Mouse (Mus musculus) retina, postnatal 1 day (tissue): ENCODE measurements at regions not wholly inside any gene's neighbourhood (a gene's known extent, or its start where the extent isn't known, plus 50 kb on each side); places are given as distances from the start of the nearest gene placed in this dataset.
"Not testable (repeated sequence)": the region's sequence is repeated elsewhere in the genome, so short reads cannot be mapped to it uniquely, and the experiment has no call there.

ENCODE experiments used
- DNase-seq: peaks from one replicate; pipeline ENCODE4 v3.0.0-alpha.2; 2012

DNA sequence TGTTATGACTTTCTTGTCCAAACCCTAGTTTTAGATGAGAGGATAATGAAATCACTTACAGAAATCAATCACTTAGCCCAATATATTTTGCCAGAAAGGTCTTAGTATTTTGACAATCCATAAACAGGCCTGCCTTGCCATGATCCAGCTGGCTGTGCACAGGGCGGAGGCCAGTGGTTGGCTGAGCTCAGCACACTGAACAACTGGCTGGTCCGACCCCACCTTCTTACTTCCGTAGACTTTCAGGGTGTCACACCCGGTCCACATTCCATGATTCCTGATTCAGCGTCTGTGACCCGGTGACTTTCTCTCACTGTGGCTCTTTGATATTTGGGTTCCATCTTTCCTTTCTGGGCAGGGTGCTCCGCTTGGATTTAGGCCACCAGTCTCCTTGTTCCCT, 133.8 kb downstream of the Phlda1 start:
- no peak for DNase-seq

- no peak for DNase-seq
Measured at GRCm38 (mm10) chr10:111642683-111643082, 136.6 kb downstream of the Phlda1 start.

GRCm38 (mm10) chr10:111653773-111654172, 147.7 kb downstream of the Phlda1 start:
- DNase-seq = not testable (repeated sequence)

DNA sequence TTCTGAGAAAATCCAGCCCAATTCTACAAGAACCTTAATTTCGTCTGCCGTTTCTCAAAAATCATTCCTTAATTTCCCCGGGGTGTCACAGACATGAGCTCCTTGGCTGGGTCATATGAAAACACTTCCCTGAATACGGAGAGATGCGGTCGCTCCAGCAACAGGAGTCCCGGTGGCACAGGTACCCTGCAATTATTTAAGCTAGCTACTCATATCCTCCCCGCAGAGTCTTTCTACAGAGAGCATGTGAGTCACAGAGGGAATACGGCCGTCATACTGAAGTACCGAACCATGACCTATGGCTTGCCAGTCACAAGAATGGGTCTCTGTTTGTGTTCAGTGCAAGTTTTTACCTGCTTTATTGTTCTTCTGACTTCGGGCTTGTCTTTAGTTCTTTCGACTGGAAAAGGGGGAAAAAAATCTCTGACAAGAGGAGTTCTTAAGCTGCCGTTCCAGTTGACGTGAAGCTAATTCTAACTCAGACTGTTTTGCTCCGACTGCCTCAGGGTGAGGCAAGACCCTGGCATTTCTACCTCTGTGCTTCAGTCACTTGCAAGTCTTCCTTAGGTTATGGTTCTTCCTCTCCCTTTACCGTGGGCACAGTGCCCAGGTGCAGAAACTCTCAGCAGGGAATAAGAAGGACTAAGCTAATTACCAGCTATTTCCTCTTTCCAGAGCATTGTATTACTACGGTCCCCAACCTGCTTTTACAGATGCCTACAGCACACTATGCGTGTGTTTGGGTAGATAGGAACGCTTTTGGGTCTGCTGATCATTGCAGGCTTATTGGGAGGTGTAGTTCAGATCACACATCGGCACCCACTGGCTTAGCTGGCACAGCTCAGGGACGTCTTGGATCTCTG, 148.5 kb downstream of the Phlda1 start:
- no peak for DNase-seq

DNA sequence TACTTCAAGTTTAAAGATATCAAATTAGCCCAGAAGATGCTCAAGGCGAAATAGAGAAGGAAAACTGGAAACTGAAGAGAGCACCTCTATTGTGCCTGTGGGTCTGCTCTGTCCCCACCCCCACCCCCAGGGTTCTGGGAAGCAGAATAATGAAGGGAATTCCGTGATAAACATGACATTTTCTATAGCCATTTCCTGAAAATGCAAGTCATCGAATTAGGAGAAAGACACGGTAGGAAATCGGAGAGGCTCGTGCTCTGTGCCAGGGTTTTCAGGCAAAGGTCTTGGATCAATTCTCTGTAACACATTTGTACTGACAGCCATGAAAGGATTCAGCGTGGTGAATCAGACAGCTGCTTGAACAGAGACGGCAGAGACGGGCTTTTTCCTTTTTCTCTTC, 152.7 kb downstream of the Phlda1 start:
- DNase-seq = peak; percentile 22

DNA sequence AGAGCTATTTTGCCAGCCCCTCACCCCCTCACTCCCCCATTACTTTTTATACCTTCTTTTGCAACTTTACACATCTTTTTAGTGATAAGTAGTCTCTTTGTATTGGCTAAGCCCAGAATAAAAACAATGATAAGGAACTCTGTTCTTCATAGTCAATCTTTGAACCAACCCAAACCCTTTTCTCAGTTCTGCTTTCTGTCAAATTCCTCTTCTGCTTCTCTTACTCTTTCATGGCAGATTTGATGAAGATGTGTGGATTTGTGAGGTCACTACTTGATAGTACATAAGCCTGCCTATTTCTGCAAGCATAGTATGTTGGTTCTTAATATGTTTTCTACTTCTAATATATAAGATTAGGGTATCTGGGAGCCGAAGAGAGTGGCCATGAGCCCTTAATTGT, 156.6 kb downstream of the Phlda1 start:
- DNase-seq = no peak

DNA sequence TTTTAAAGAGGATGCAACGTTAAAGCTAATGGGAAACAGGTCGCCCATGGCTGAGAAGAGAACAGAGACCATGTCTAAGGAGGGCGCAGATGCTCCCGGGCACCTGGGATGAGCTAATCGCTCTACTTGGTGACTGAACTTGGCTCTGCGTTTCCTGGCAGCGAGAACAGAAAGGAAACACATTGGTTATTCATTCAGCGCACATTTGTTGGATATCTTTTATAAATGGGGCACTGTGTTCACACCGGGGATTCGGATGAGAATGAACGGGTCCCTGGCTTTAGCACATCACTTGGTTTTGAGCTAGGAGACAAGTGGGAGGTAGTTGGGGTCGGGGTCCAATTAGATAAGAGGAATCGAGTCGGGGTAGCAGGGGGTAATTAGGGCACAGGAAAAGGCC, 159.7 kb downstream of the Phlda1 start:
- peak; percentile 56 for DNase-seq

GRCm38 (mm10) chr10:111666963-111667362, 160.9 kb downstream of the Phlda1 start:
- DNase-seq = no peak

GRCm38 (mm10) chr10:111668639-111669038, 162.6 kb downstream of the Phlda1 start:
- no peak for DNase-seq

GRCm38 (mm10) chr10:111669658-111670057, 163.6 kb downstream of the Phlda1 start:
- peak; percentile 58 for DNase-seq

DNA sequence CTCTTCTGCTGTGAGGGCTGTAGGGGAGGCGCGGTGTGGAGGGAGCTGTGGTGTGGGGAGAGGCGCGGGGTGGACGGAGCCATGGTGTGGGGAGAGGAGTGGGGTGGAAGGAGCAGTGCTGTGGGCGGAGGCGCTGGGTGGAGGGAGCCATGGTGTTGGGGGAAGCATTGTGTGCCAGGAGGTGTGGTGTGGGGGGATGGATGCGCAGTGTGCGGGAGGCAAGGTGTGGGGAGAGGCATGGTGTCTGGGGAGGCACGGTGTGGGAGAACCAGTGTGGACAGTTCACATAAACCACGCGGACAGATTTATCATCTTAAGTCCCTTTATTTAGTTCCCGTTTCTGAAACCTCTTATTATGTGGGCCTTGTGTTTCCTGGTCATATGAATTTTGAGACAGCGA, 164.6 kb downstream of the Phlda1 start:
- no peak for DNase-seq

DNA sequence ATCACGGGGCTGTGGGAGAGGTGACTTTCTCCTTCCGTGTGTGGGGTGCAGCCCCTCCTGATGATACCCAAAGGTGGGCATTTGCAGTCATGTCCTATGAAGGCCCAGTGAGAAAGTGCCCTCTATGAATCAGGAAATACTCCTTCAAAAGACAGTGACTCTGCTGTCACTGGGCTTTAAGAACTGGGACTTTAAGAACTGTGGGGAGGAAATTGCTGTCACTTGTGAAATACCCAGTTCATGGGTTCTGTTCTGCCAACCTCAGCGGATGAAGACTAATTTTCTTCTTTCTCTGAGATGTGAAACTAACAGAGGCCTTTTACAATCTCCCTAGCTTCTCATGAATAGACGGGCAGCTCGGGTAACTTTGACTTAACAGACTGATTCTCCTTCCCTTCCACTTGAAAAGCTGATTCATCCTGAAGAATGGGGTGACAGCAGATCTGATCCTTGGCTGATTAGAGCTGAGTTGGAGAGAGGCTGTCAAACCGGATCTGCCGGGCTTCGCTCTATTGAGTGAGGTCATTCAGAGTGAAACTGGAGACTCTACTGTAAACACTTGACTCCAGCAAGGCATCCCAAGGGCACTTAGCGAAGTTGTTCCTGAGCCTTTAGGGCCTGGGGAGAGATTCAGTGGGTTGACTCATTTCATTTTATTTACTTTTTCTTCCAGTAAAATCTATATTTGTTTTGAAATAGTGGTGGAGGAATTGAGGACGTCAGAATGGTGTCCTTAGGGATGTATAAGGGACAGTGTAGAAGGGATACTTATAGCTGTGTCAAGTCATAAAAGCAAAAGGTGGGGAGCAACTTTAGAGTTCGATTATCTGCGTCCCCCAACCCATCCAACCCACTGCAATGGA, 166.6 kb downstream of the Phlda1 start:
- peak; percentile 36 for DNase-seq

DNA sequence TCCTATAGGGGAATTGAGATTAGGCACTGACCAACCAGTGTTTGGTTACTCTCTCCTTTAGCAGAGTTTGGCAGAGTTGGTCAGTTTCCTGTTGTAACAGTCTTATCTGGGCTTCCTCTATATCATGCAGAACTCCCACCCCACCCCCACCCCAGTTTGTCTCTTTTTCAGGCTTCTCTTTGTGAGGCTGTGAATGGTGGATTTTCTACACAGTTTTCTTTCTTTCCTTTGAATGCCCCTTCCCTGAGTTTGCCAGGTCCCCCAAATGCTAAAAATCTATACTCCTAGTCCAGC, 167.2 kb downstream of the Phlda1 start:
- no peak for DNase-seq

DNA sequence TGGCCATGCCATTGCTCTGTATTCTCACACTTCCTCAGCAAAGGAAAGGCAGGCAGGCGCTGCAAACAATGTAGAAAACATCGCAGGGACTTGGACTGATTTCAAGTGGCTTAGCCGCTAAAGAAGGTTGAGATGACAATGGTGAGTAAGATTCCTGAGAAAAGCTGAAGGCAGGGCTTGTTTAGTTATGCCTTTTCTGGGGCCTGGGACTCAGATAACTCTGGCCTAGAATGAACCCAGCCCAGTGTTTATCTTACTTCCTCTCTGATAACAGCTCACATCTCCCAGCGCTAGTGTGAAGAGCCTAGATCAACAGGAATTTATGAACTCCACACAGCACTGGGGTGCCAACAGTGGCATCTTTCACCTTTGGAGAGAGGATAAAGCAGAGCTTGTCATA, 170.2 kb downstream of the Phlda1 start:
- no peak for DNase-seq

GRCm38 (mm10) chr10:111680919-111681318, 174.8 kb downstream of the Phlda1 start:
- DNase-seq = no peak

DNA sequence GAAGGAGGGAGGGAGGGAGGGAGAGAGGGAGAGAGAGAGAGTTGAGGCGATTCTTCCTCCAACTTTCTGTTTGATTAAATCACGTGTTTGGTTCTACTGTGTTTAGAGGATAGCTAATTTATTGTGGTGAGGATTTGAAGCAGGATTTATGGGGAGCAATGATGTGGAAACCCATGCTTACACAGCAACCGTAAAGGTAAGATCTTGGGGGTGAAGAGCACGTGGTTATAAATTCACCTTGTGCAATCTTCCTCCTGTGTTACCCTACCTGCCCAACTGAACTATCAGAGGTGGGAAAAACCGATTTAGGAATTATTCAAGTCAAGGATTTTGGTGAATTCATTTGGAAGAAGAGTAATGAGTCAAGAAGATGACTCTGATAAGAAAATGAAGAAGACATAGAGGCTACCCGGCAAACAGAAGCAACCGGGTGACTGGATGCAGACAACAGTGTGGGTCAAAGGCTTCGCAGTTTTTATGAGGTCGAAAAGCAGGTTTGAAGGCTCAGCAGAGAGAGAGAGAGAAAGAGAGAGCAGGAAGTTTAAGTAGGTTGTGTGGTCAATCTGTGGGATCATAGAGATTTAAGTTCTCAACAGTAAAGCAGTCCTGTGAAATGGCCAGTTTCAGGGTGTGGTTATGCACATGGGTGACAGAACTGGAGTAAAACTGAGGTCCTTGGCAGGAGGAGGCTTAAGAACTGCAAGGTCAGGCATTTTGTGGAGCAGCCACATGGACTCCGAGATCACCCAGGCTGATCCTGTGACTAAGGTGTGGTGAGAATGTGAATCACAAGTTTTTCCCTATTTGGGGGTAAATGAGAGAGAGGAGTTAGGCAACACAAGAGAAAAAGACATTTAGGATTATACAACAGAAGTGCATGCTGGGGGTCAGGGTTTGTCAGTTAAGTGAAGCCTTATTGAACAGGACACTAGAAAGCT, 178.6 kb downstream of the Phlda1 start:
- no peak for DNase-seq

- DNase-seq = peak; percentile 87
Measured at GRCm38 (mm10) chr10:111686585-111686984, 180.5 kb downstream of the Phlda1 start.

DNA sequence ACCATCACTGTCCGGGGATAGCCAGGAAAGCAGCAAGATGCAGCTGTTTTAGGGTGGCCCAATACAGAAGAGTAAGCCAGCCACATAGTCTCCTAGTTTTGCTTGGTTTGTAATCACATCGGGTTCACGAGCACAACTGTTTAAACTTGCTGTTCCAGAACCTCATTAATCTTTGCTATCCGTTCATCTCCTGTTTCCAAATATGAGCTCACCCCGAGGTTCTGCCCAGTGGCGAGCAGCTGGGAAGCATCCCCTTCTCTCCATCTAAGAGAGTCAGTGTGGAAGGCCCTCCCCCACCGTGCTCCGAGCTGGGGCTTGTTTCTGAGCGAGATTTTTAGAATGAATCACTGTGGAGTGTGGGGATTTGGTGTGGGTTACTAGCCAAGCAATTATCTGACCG, 183.5 kb downstream of the Phlda1 start:
- DNase-seq = no peak

DNA sequence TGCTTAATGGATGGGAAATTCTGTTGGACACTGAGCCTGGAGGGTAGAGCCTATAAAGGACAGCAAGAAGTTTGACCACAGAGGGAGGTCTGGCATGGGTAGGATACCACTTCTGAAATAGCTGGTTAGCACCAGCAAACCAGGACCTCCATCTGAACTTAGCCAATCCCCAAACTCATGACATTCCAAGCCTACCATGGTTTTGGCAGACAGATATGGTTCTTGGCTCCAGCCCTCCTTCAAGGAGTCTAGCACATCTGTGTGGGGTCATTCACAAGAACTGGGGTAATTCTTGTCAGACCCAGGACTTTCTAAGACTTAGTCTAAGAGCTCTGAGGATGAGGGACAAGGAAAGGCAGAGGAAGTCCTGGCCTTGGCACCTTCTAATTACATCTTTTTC, 187.7 kb downstream of the Phlda1 start:
- no peak for DNase-seq

DNA sequence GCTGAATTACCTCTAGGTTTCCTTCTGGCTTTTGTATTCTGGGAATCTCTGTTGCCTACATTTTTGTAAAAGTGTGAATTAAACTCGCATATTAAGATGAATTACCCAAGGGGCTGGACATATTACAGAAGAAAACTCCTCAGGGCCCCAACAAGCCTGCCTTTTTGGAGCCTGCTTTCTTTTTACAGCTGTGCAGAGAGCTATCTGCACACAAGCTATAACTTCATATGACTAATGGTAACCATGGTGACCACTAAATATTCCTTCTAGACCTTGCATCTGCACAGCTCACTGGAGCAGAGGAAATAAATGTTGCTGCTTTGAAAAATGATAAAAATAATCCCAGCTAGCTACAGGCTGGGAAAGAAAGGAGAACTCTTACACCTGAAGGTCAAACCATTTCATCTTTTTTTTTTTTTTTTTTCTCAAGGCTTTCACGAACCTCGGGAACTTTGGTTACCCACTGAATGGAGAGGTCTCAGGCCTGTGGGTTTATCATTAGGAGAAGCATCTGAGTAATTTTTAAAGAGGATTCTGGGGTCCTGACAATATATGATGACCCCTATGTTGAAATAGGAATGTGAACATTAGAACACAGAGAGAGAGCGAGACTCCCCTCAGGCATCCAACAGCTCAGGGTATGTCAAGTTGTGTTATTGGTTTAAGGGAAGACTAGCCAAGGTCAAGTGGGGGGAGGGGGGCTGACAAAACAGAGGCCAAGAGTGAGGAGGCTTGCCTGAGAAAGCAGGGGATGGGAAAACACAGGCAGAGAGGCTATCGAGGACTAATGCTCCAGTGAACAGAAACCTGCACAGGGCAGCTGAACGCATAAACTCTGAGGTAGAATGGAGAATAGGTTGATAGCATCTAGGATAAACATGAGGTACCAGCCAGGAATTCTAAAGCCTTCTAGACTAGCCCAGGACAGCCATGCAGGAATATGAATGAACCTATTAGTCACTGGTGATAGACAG, 188.4 kb downstream of the Phlda1 start:
- peak; percentile 57 for DNase-seq

DNA sequence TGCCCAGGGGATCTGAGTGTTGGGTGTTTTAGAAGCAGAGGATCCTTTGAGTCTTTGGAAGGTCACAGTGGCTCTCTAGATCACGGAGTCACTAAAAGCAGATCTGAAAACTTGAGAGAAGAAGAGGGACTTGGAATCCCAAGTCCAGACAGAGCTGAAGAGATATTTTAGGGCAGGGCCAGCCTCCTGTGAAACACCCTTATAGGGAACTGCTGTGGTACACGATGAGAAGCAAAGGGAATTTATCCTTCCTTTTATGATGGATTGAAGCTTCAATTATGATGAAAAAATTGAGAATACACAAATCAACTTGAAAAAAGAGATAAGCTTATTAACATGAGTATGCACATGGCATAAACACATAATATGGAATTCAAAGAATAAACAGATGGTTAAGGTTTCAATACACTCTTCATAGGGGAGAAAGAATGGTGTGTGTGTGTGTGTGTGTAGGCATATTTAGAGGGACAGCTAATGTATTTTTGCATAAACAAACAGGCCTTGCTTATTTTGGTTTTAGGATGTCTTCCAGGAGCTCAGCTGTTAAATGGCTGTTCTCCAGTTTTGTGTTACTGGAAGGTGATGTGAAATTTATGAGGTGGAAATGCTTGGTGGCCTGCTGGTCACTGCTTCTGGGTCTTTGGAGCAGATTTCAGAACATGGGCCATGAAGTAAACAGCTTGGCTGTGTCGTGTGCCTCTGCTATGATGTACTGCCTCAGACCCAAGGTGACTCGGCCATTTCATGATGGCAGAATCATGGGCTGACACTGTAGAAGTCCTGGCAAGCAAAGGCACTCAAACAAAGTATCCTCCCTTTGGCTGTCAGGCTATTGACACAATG, 190.1 kb downstream of the Phlda1 start:
- no peak for DNase-seq
